Mouse (Mus musculus): Measurements from ENCODE around the gene Usp53. TPM values are rescaled to one million over a fixed set of nuclear protein-coding genes. Genes with fewer than 3 reads are reported as not detected.
A peak's percentile ranks its signal among the peaks of the same experiment; 100 is the strongest.

Gene Usp53
- polyA plus RNA-seq (2014; fragmentation: Nextera tagmentation; extraction: Ambion mirVana), result 4.1 TPM in 2 replicates

DNA sequence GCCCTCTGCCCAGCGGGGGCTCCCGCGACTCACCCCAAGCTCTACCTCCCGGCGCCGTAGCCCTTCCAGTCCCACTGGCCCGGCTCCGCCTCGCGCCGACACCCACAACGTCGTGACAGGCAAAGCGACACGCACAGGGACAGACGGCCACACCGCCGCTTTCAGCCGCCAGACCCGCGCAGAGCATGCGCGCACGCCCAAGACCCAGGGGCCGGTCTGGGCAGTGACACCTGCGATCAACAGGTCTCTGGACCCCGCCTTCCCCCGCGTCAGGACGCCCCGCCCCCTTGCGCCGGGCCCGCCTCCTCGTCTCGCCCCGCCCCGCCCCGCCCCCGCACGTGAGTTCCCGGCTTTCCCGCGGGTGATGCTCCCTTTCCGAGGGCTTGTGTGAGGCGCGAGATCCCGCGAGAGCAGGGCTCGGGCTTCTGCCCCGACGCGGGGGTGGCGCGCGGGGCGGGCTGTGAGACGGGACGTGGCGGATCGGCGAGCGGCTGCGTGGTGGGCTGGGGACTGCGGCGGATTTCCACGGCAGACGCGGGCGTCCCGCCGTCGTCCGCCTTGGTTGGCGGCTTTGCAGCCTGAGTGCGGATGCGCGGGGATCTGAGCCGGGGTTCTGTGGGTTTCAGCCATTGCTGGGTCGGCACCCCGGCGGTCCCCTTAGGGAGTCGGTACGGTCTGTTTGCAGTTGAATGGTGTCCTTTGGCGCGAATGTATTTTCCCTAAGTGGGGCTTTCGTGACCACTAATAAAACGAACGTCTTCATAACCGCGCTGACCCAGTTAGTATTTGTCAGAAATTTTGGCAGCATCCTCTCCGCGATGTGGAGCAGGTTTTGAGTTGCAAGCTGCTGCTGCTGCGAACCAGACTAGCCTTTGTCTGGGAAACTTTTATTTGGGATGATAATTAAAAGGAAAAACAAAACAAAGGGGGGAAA, at the start of gene Usp53:
Gene Usp53 (minus strand): TSS at position 262 of the 934 bp plus-strand sequence.
- peaks cover 10% of the 10 kb centered on the region; the same call in 1 of the 2 replicates for H3K4me1 ChIP-seq (replicated peaks; ENCODE audit: control insufficient read depth, insufficient read depth, low read length)
- ATAC-seq (replicated peaks; ENCODE audit: low FRiP score) (peak; percentile 99), DNase-seq (ENCODE audit: low spot score) (peak; percentile 98)
- no peaks in the 10 kb centered on the region for H3K9me3 ChIP-seq (ENCODE audit: control insufficient read depth, low read length)
- peak within 1 kb of the TSS; percentile 88 for H3K27ac ChIP-seq (ENCODE audit: low read depth, low read length)
- H3K4me3 ChIP-seq (ENCODE audit: low read depth, low read length), result peak within 1 kb of the TSS; percentile 86
- no peaks in the 10 kb centered on the region for H3K27me3 ChIP-seq (replicated peaks; ENCODE audit: control insufficient read depth, insufficient read depth, low read length)
- no peaks in the 10 kb centered on the region for H3K36me3 ChIP-seq (ENCODE audit: control insufficient read depth, insufficient read depth, low read length)
- H3K9ac ChIP-seq (ENCODE audit: low read depth, low read length), result peak within 1 kb of the TSS; percentile 89
- under 1% methylated on average over 93 of the region's 94 CpGs for WGBS
- H3K4me2 ChIP-seq, result peak within 1 kb of the TSS; percentile 84

- no peak overlapping the region for H3K4me3 ChIP-seq (ENCODE audit: low read depth, low read length)
- no peaks in the 10 kb centered on the region for H3K36me3 ChIP-seq (ENCODE audit: control insufficient read depth, insufficient read depth, low read length)
- H3K9ac ChIP-seq (ENCODE audit: low read depth, low read length), result no peak overlapping the region
- H3K27ac ChIP-seq (ENCODE audit: low read depth, low read length), result no peak overlapping the region
- H3K4me2 ChIP-seq, result no peak overlapping the region
- ATAC-seq (replicated peaks; ENCODE audit: low FRiP score), result no peak
- no peaks in the 10 kb centered on the region for H3K4me1 ChIP-seq (replicated peaks; ENCODE audit: control insufficient read depth, insufficient read depth, low read length)
- H3K9me3 ChIP-seq (ENCODE audit: control insufficient read depth, low read length), result no peaks in the 10 kb centered on the region
- WGBS, result 80% methylated on average over 8 of the region's 8 CpGs
- H3K27me3 ChIP-seq (replicated peaks; ENCODE audit: control insufficient read depth, insufficient read depth, low read length), result no peaks in the 10 kb centered on the region
- no peak for DNase-seq (ENCODE audit: low spot score)
Measured at GRCm38 (mm10) chr3:123033804-123034203, 49.5 kb upstream of the Usp53 start.

GRCm38 (mm10) chr3:123025634-123026033, 41.3 kb upstream of the Usp53 start:
- ATAC-seq (replicated peaks; ENCODE audit: low FRiP score), result no peak
- Histone ChIP-seq H3K27me3 (replicated peaks; ENCODE audit: control insufficient read depth, insufficient read depth, low read length) (no peaks in the 10 kb centered on the region), H3K4me3 (ENCODE audit: low read depth, low read length) (no peak overlapping the region), H3K4me2 (no peak overlapping the region), H3K9ac (ENCODE audit: low read depth, low read length) (no peak overlapping the region), H3K4me1 (replicated peaks; ENCODE audit: control insufficient read depth, insufficient read depth, low read length) (no peaks in the 10 kb centered on the region), H3K36me3 (ENCODE audit: control insufficient read depth, insufficient read depth, low read length) (no peaks in the 10 kb centered on the region), H3K27ac (ENCODE audit: low read depth, low read length) (no peak overlapping the region), H3K9me3 (ENCODE audit: control insufficient read depth, low read length) (no peaks in the 10 kb centered on the region)
- 77% methylated on average over 3 of the region's 3 CpGs for WGBS
- DNase-seq (ENCODE audit: low spot score), result no peak

DNA sequence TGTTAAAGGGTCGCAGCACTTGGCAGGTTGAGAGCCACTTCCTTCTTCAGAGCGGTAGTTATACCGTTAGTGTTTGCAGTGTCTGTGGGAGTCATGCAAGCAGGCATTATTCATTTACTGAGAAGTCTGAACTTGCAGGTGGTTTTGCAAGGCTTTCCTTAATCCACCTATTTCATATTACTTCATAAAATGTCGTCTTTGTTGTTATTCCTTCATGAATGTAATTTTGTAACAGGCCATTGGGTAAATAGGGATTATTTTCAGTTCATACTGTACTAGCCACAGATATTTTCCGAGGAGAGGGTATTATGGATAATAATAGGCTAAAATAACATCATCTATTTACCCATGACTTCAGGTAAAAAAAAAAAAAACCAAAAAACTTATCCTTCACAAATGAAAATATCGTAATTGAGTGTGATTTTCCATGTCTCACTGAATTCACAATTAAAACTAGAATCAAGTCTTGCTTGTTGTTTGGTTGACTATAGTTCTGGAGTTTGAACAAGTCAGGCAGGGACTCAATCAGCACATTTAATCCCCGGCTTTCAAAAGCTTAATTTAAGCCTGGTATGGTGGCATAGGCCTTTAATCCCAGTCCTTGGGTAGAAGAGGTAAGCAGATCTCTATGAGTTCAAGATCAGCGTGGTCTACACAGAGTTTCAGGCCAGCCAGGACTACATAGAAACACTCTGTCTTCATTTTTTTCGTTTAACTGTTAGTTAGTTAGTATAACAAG, 40.4 kb upstream of the Usp53 start:
- Histone ChIP-seq H3K9ac (ENCODE audit: low read depth, low read length) (no peak overlapping the region), H3K9me3 (ENCODE audit: control insufficient read depth, low read length) (no peaks in the 10 kb centered on the region), H3K36me3 (ENCODE audit: control insufficient read depth, insufficient read depth, low read length) (no peaks in the 10 kb centered on the region), H3K4me2 (no peak overlapping the region), H3K4me3 (ENCODE audit: low read depth, low read length) (no peak overlapping the region), H3K27ac (ENCODE audit: low read depth, low read length) (no peak overlapping the region), H3K4me1 (replicated peaks; ENCODE audit: control insufficient read depth, insufficient read depth, low read length) (no peaks in the 10 kb centered on the region), H3K27me3 (replicated peaks; ENCODE audit: control insufficient read depth, insufficient read depth, low read length) (no peaks in the 10 kb centered on the region)
- no peak for ATAC-seq (replicated peaks; ENCODE audit: low FRiP score)
- no peak for DNase-seq (ENCODE audit: low spot score)
- WGBS, result 77% methylated on average over 9 of the region's 9 CpGs

- no peaks in the 10 kb centered on the region for H3K27me3 ChIP-seq (replicated peaks; ENCODE audit: control insufficient read depth, insufficient read depth, low read length)
- H3K9ac ChIP-seq (ENCODE audit: low read depth, low read length), result no peak overlapping the region
- no peak overlapping the region for H3K4me2 ChIP-seq
- no peak overlapping the region for H3K27ac ChIP-seq (ENCODE audit: low read depth, low read length)
- 86% methylated on average over 2 of the region's 2 CpGs for WGBS
- H3K9me3 ChIP-seq (ENCODE audit: control insufficient read depth, low read length), result no peaks in the 10 kb centered on the region
- ATAC-seq (replicated peaks; ENCODE audit: low FRiP score) (no peak), DNase-seq (ENCODE audit: low spot score) (no peak)
- H3K4me1 ChIP-seq (replicated peaks; ENCODE audit: control insufficient read depth, insufficient read depth, low read length), result no peaks in the 10 kb centered on the region
- no peaks in the 10 kb centered on the region for H3K36me3 ChIP-seq (ENCODE audit: control insufficient read depth, insufficient read depth, low read length)
- H3K4me3 ChIP-seq (ENCODE audit: low read depth, low read length), result no peak overlapping the region
Measured at GRCm38 (mm10) chr3:123018792-123019191, 34.5 kb upstream of the Usp53 start.

DNA sequence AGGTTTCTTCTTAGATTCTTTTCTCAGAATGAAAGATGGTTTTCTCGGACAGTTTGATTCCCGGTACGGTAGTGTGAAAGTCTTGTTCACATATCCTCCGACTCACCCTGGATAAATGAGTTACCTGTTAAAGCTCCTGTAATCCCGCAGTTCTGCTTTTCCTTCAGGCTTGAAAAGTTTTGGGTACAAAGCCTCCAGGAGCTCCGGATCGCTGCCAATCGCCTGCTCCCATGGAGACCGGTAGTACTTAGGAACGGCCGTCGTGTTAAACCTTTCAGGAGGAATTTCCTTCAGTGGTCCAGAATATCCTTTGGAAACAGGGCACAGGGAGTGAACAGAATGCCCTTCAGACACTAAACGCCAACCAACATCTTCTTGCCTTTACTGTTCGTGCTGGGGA, 29.2 kb upstream of the Usp53 start:
- no peak overlapping the region for H3K4me2 ChIP-seq
- H3K9me3 ChIP-seq (ENCODE audit: control insufficient read depth, low read length), result no peaks in the 10 kb centered on the region

DNA sequence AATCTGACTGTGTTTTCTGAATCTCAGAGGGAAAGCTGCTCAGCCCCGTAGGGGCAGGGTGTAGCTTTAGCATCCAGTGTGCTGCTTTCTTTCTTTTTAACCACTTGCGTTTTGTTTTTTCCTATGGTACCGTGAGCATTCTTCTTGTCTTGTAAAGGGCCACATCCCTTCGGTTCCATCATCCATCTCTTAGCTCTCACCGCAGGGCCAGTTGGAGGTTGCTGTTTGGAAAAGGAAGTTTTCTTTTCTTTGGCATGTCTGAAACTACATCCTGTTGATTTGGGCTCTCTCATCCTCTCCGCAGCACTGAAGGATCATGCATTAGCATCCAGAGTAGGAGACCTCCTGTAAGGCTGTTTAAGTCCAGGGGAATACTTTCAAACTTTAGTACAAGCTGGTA, 25.1 kb upstream of the Usp53 start:
- H3K27ac ChIP-seq (ENCODE audit: low read depth, low read length), result no peak overlapping the region
- 53% methylated on average over 6 of the region's 6 CpGs for WGBS

More for the DNA sequence above, 29.2 kb upstream of the Usp53 start:
- no peak for ATAC-seq (replicated peaks; ENCODE audit: low FRiP score)
- Histone ChIP-seq H3K4me1 (replicated peaks; ENCODE audit: control insufficient read depth, insufficient read depth, low read length) (no peaks in the 10 kb centered on the region), H3K27me3 (replicated peaks; ENCODE audit: control insufficient read depth, insufficient read depth, low read length) (no peaks in the 10 kb centered on the region), H3K27ac (ENCODE audit: low read depth, low read length) (no peak overlapping the region), H3K9ac (ENCODE audit: low read depth, low read length) (no peak overlapping the region), H3K4me3 (ENCODE audit: low read depth, low read length) (no peak overlapping the region), H3K36me3 (ENCODE audit: control insufficient read depth, insufficient read depth, low read length) (no peaks in the 10 kb centered on the region)
- DNase-seq (ENCODE audit: low spot score), result no peak
- 90% methylated on average over 14 of the region's 14 CpGs for WGBS

DNA sequence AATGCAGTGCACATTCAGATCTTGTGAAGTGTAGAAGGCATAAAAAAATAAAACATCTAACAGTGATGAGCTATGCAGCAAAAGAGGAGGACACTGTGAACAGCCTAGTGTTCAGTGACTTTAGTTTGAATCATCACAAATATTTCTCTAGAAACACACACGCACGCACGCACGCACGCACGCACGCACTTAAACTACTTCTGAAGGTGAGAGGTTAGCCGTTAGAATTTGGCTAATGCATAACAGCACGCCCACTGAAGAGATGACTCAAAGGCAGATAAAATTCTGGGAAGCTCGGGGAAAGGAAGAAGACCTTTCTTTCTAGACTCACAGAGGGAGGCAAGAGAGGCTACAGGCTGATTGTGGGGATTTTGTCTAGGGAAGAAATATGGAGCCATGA, 23.1 kb upstream of the Usp53 start:
- no peaks in the 10 kb centered on the region for H3K36me3 ChIP-seq (ENCODE audit: control insufficient read depth, insufficient read depth, low read length)
- no peak overlapping the region for H3K4me2 ChIP-seq
- H3K9ac ChIP-seq (ENCODE audit: low read depth, low read length), result no peak overlapping the region
- no peak overlapping the region for H3K27ac ChIP-seq (ENCODE audit: low read depth, low read length)
- ATAC-seq (replicated peaks; ENCODE audit: low FRiP score), result no peak
- WGBS, result 80% methylated on average over 10 of the region's 10 CpGs
- DNase-seq (ENCODE audit: low spot score), result no peak
- no peaks in the 10 kb centered on the region for H3K4me1 ChIP-seq (replicated peaks; ENCODE audit: control insufficient read depth, insufficient read depth, low read length)
- H3K27me3 ChIP-seq (replicated peaks; ENCODE audit: control insufficient read depth, insufficient read depth, low read length), result no peaks in the 10 kb centered on the region
- H3K4me3 ChIP-seq (ENCODE audit: low read depth, low read length), result no peak overlapping the region
- no peaks in the 10 kb centered on the region for H3K9me3 ChIP-seq (ENCODE audit: control insufficient read depth, low read length)

More for the DNA sequence above, 25.1 kb upstream of the Usp53 start:
- H3K4me3 ChIP-seq (ENCODE audit: low read depth, low read length), result no peak overlapping the region
- no peak for ATAC-seq (replicated peaks; ENCODE audit: low FRiP score)
- no peaks in the 10 kb centered on the region for H3K4me1 ChIP-seq (replicated peaks; ENCODE audit: control insufficient read depth, insufficient read depth, low read length)
- H3K27me3 ChIP-seq (replicated peaks; ENCODE audit: control insufficient read depth, insufficient read depth, low read length), result no peaks in the 10 kb centered on the region
- no peaks in the 10 kb centered on the region for H3K36me3 ChIP-seq (ENCODE audit: control insufficient read depth, insufficient read depth, low read length)
- no peaks in the 10 kb centered on the region for H3K9me3 ChIP-seq (ENCODE audit: control insufficient read depth, low read length)
- H3K9ac ChIP-seq (ENCODE audit: low read depth, low read length), result no peak overlapping the region
- H3K4me2 ChIP-seq, result no peak overlapping the region
- no peak for DNase-seq (ENCODE audit: low spot score)
